Mouse (Mus musculus): Measurements from ENCODE around the gene Tnrc6b.
"Not testable (repeated sequence)": the region's sequence is repeated elsewhere in the genome, so short reads cannot be mapped to it uniquely, and the experiment has no call there.

Tnrc6b gene

DNA sequence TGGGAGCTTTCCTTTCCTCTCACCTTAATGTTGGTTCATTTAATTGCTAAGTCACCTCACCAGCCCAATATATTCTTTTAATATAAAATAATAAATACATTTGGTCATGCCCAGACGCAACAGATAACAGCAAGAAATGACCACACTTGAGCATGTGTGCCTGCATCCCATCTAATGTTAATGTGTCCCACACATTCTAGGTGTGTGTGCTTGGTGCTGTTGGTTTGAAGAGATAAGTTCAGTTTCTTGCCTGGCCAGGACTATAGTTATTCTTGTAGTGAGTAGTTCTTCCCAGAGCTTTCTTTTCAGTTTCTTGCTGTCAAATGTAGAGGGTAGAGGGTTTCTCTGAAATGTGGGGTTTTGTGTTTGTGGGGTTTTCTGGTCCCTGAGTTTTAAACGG is 133.8 kb downstream of the Tnrc6b start:
- DNase-seq (ENCODE audit: low read depth, low spot score): no peak

DNA sequence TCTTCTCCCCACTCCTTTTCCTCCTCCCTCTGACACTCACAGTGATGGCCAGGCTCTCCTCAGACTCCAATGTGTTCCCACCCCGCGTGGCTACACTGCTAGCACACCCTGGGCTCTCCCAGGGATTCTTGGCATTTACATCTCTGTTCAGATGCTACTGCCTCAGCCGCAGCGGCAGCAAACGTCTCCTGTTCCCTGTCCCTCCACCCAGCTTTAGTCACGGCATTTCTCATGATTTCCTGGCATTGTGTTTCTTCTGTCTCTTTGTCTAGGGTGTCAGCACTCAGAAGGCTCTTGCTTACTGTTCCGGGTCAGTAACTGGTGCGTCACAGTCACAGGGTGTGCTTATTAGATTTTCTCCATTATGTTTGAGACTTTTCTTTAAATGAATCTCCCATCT is 138.9 kb downstream of the Tnrc6b start:
- DNase-seq (ENCODE audit: low read depth, low spot score): no peak

DNA sequence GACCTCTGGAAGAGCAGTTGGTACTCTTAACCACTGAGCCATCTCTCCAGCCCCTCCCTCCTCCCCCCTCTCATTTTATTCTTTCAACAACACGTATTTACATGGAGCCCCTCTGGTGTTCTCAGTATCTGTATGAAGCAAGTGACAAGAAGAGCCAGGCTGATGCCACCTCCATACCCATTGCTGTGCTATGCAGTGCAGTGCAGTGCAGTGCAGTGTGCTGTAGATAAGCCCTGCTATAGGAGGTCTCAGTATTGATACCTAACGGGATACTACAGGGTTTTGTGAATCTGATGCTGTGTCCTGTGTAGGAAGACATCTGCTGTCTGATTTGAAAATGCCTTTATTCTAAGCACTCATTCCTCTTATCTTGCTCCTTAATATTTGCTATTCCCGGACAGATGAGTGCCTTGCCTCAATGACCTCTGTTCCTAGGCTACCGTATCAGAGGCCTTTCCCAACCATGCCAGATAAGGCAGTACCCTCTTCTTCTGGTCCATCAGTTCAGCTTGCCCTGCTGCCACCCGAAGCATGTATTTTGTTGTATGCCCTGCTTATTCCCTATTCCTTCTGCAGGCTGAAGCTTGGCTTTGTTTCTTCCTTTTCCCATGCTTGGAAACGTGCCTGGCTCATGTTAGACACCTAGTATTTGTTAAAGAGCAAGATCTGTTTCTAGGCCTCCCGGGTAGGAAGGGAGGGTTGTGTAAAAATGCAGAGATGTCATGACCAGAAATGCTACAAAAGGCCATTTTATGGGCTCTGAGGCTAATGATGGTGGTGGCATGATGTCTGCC is 139.8 kb downstream of the Tnrc6b start:
- DNase-seq (ENCODE audit: low read depth, low spot score): no peak

DNA sequence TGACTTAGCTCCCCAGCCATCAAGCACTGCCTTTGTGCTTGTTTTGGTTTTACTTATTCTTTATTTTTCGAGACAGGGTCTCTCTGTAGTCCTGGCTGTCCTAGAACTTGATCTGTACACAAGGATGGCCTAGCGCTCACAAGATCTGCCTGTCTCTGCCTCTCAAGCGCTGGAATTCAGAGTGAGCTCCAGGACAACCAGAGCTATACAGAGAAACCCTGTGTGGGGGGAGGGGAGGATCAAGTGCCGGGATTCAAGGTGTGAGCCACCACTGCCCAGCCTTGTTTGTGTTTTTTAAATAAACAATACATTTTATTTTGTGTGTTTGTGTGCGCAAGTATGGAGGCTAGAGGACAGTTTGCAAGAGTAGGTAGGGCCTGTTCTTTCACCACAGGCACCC is 141.0 kb downstream of the Tnrc6b start:
- no peak for DNase-seq (ENCODE audit: low read depth, low spot score)

DNA sequence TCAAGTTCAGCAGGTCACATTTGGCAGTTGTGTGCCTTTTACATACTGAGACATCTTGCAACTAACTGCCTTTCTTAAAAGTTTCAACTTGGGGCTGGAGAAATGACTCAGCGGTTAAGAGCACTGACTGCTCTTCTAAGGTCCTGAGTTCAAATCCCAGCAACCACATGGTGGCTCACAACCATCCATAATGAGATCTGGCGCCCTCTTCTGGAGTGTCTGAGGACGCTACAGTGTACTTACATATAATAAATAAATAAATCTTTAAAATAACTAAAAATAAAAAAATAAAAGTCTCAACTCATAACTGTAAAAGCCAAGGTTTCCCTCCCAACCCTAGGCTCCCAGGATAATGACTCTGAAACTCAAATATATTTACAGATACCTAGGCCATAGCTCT is 141.4 kb downstream of the Tnrc6b start:
- not testable (repeated sequence) for DNase-seq (ENCODE audit: low read depth, low spot score)

DNA sequence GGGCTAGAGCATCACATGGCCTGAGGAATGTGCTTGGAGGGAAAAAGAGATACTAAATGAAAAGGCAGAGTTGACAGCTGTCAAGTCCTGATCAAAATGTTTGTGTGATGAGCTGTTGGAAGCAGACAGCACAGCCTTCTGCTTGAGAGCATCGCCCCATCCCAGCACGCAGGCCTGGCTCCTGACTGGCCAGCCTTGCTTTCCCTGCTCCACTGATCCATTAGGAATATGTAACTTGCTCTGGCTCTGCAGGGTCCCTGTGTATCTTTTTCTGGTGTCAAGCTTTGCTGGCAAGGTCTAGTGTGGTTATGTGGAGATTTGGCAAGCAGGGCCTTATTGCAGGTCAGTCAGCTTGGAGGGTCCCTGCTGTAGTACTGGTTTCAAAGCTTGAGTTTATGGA is 148.3 kb downstream of the Tnrc6b start:
- DNase-seq (ENCODE audit: low read depth, low spot score): no peak

DNA sequence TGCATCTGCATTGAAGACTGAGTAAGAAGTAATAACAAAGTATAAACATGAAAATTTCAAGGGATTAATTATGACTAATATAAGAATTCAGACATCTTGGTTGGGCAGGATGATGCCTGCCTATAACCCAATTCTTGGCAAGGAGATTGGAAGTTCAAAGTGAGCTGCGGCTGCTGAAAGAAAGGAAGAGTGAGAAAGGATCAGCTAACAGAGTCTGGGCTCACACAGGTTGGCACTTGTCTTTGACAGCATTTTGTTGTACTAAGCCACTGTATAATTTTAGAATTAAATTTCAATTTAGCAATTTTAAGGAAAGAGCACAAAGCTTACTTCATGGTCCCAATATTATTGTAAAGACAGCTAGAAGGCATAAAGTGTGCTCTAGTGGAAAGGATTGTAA is 150.2 kb downstream of the Tnrc6b start:
- no peak for DNase-seq (ENCODE audit: low read depth, low spot score)

DNA sequence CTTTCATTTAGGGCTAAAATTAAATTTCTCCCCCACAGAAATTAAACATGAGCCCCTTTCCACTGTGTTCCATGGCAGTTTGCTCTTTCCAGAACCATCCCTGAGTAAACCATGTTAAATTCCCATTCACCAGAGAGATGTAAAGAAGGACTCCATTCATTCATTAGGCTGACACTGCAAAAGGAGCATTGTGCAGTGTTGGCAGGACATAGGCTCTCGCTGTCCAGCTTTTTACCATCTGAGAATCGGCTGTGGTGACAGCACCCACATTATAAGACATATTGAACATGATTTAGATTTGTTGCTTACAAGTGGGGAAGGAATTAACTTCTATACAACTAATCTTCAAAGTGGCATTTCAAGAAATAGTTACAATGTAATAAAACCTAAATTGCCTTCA is 150.9 kb downstream of the Tnrc6b start:
- DNase-seq (ENCODE audit: low read depth, low spot score): no peak

DNA sequence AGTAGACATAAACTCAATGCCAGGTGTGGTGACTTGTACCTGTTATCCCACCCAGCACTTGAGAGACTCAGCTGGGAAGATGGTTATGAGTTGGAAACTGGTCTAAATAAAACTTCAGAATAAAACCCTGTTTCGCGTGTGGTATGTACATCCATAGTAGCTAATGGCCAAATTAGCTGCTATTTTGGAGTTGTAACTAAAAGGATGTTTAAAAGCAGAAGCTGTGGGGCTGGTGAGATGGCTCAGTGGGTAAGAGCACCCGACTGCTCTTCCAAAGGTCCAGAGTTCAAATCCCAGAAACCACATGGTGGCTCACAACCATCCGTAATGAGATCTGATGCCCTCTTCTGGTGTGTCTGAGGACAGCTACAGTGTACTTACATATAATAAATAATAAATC is 157.5 kb downstream of the Tnrc6b start:
- DNase-seq (ENCODE audit: low read depth, low spot score): not testable (repeated sequence)

DNA sequence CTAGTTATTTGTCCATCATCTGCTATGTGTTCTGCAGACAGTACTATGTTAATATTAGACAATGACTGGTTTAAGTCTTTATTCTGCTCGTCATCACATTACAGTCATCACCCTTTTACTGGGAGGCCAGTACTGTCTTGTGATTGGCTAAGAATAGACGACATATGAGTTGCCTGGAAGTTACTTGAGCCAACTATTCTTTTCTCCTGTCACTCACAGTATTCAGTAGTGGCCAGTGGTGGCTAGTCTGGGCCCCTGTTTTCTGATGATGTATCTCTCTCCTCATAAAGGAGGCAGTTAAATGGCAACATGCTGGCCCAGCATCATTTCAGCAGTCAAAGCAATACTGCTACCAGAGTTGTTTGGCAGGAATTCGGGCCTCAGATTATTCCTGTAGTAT is 163.6 kb downstream of the Tnrc6b start:
- DNase-seq (ENCODE audit: low read depth, low spot score): no peak

DNA sequence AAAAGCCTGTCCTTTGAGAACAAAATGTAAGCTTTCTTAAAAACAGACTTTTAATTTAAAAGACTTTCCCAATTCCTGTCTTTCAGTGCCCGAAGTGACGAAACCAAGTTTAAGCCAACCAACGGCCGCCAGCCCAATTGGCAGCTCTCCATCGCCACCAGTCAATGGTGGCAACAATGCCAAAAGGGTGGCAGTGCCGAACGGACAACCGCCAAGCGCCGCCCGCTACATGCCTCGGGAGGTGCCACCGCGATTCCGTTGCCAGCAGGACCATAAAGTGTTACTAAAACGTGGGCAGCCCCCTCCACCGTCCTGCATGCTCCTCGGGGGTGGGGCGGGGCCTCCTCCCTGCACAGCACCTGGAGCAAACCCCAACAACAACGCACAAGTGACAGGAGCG is 165.1 kb downstream of the Tnrc6b start:
- no peak for DNase-seq (ENCODE audit: low read depth, low spot score)

DNA sequence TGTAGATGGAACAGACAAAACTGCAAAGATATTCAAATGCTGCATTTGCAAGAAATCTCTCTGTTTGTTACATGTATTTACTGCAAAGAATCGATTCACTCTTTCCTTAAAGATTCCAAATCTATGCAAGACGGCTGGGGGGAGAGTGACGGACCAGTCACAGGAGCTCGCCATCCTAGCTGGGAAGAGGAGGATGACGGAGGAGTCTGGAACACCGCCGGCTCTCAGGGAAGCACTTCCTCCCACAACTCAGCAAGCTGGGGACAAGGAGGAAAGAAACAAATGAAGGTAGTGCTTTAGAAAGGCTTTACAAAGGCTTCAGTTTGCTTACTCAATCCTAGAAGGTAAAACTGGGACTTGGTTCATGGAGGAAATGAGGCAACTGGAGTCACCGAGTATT is 173.0 kb downstream of the Tnrc6b start:
- DNase-seq (ENCODE audit: low read depth, low spot score): no peak

DNA sequence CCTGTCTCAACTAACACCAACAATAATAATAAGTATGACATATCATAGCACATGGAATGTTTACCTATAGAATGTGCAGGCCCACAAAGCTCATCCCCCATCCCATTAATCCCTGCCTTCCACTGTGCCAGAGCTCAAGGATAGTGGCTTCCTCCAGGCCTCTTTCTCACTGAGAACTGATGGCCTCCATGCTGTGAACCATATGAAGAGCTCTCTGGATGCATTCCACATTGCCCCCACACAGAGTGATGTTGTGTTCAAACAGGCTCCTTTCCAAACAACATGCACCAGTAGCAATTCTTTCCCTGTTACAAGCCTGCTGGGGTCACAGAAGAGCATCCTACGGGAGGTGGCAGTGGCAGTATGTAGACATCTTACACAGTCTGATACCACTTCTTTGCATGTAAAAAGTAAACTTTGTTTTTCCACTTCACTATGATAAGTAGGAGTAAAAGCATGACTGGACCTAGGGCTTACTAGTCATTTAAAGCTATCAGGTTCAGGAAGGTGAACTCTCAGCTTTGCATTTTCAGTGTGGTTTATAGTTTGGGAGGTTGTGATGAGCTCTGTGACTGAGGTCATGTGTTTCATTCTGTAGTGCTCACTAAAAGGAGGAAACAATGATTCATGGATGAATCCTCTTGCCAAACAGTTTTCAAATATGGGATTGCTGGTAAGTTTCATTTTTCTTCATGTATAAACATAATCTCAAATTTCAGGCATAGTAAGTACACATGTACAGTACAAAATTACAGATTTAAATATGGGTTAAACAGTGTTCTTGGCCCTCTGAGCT is 175.4 kb downstream of the Tnrc6b start:
- DNase-seq (ENCODE audit: low read depth, low spot score): no peak

DNA sequence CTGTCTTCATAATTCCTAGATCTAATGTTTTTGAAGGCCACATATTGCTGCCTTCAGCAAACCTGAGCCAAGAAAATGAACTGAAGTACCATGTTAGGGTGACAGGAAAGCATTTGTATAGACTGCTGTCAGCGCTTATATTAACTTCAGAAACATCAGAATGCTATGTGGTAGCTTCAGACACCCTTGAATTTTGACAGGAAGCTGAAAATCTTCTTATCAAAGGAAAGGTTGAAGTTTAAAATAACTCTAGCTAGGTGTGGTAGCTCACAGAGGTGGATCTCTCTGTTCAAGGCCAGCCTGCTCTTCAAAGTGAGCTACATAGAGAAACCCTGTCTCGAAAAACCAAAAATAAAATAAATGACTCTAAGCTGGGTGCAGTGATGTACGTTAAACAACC is 181.2 kb downstream of the Tnrc6b start:
- DNase-seq (ENCODE audit: low read depth, low spot score): no peak

DNA sequence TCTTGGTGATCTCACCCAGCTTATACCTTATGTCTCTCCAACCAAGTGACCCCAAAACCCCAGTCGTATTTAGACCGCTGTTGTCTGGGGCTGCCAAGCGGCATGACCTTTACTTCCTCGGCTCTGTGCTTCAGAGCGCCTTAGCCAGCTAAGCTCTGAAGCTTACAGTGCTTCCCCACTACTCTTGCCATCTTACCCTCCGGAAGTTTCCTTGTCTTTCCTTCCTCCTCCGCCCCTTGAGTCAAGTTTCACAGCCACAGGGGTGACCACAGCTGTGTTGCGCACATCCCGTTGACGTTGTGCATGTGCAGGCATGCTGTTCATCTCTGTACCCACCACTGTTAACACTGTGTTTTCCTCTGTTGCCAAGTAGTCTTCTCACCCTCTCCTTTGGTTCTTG is 185.6 kb downstream of the Tnrc6b start:
- no peak for DNase-seq (ENCODE audit: low read depth, low spot score)

DNA sequence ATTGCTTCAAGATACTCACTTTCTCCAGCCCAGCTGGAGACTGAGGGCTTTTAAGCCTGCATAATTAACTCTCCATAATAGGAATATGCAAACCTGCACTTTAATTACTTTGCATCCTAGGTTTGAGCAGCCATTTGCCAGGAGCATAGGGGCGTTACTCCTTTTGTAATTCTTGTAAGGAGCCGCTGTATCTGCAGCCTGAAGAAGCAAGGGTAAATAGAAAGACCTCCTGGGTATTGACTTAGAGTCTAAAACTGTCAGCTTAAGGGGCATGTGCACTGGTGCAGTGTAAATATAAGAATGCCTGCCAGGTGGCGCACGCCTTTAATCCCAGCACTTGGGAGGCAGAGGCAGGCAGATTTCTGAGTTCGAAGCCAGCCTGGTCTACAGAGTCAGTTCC is 186.8 kb downstream of the Tnrc6b start:
- no peak for DNase-seq (ENCODE audit: low read depth, low spot score)

DNA sequence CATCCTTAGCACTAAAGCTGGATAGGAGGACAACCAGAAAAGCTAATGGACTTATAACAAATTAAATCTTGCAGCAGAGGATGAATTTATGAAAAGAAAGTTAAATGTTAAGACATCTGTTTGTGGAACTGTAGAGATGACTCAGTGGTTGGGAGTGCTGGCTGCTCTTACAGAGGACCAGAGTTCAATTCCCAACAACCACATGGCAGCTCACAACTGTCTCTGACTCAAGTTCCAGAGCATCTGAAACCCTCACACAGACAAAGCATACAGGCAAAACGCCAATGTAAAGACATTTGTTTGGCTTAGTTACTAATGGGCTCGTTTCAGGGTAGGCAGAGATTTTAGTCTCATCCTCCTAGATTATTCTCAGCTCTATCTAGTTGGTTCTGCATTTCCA is 188.7 kb downstream of the Tnrc6b start:
- no peak for DNase-seq (ENCODE audit: low read depth, low spot score)

DNA sequence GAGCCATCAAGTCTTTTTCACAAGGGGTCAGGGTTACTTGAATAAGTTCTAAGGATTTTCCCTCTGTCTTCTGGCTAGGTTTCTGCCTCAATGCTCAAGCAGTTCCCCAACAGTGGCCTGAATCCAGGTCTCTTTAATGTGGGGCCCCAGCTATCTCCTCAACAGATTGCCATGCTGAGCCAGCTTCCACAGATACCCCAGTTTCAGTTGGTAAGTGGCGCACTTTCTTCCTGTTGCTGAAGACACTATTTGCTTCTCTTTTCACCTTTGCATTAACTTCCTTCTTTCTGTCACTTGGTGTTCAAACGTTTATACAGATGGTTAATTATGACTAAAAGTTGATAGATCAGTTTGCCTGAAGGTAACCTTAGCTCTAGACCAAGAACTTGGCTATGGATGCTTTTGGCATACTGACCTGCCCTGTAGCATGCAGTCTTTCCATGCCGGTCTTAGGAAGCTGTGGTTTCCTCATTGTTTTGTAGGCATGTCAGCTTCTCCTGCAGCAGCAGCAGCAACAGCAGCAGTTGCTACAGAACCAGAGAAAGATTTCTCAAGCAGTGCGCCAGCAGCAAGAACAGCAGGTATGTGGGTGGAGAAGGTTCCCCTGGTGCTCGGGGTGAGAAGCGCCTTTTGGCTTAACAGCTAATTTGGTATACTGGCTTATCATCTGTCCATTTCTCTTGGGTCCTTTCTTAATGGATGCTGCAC is 190.8 kb downstream of the Tnrc6b start:
- no peak for DNase-seq (ENCODE audit: low read depth, low spot score)

DNA sequence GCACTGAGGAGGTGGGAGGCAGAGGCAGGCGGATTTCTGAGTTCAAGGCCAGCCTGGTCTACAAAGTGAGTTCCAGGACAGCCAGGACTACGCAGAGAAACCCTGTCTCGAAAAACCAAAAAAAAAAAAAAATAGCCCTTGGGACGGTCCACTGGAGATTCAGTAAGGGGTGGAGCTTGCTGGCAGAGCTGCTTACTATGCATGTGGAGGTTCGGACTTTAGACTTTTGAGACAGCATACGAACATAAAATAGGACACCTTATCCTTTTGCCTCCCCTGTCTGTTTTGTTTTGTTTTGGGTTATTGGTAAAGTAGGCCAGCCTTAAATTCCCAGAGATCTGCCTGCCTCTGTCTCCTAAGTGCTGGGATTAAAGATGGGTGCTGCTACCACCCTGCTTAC is 193.7 kb downstream of the Tnrc6b start:
- DNase-seq (ENCODE audit: low read depth, low spot score): not testable (repeated sequence)

DNA sequence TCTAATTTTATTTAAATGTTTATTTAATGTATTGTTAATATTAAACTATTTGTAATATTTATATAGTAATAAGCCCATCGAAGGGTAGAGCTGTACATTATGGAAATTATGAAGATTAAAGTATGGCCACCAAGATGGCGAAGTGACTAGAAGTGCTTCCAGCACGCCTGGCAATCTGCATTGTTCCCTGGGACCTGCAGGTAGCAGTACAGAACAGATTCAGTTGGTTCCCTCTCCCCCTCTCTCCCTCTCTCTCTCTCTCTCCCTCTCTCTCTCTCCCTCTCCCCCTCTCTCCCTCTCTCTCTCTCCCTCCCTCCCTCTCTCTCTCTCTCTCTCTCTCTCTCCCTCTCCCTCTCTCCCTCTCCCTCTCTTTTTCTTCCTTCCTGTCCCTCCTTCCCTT is 199.1 kb downstream of the Tnrc6b start:
- DNase-seq (ENCODE audit: low read depth, low spot score): no peak

DNA sequence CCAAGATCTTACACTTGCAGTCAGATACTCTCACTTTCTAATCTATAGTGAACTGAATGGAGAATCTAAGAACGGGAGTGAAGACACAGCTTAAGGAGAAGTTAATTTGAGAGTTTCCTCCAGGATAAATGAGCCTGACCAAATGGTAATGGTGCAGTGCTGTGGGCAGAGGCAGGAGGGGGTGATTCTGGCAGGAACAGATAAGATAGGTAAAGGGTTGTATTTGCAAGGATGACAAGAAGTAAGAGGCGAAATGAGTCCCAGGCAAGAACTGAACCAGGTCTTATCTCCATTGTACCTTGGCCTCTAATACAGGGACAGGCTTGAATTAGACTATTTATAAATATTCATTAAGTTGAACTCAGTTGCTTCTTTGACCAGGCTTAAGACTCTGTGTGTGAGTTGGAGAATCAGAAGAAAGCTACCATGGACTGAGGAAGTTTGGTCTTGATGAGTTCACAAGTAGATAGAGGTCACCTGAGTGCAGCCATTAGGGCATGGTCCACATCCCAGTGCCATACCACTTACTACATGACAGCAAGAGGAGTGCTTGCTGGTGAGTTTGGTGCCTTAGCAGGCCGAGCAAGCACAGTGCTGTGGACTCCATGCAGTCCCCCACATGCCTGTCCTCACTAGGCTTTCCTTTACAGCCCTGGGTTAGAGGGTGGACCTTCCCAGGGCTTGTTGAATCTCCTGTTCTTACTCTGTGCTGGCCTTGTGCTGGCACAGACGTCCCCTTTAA is 199.8 kb downstream of the Tnrc6b start:
- no peak for DNase-seq (ENCODE audit: low read depth, low spot score)

DNA sequence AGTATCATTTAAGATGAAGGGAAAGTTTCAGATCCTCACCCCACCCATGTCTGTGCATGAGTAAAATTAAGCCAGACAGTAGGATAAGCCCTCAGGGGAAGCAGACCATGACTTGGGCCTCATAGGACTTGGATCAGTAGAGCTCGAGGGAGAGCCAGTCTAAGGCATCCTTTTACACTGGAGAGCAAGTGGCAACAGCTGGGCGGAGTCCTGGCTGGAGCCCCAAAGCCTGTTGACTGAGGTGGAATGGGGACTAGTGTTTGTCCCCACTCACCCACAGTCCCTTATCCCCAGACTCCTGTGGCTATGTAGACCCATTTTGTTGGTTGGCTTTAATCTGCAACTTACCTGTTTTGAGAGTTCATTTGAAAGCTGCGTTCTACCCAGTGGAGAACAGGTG is 201.1 kb downstream of the Tnrc6b start:
- DNase-seq (ENCODE audit: low read depth, low spot score): no peak
